Mouse (Mus musculus): ENCODE data around the gene Pck2.

Pck2 gene

DNA sequence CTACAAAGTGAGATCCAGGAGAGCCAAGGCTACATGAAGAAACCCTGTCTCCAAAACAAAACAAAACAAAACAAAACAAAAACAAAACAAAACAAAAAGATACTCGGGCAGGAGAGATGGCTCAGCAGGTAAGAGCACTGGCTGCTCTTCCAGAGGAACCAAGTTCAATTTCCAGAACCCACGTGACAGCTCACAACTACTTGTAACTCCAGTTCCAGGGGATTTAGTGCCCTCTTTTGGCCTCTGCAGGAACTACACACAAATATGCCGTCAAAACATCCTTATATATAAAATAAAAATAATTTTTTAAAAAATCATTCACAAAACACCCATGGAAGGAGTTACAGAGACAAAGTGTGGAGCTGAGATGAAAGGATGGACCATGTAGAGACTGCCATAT is 12.1 kb upstream of the Pck2 start:
- no peak for DNase-seq (ENCODE audit: low spot score in 2 of 2)

- peak in 1 of 2 experiments; percentile 60 for DNase-seq (ENCODE audit: low spot score in 2 of 2)
Observed at GRCm38 (mm10) chr14:55536116-55536745, 3.8 kb upstream of the Pck2 start.

- peak; percentile 64 to 90 for DNase-seq (ENCODE audit: low spot score in 2 of 2)
Observed at GRCm38 (mm10) chr14:55540787-55541321, 788 bp downstream of the Pck2 start.

- no peak for DNase-seq (ENCODE audit: low spot score in 2 of 2)
Observed at GRCm38 (mm10) chr14:55542268-55542667, 2.2 kb downstream of the Pck2 start.

DNA sequence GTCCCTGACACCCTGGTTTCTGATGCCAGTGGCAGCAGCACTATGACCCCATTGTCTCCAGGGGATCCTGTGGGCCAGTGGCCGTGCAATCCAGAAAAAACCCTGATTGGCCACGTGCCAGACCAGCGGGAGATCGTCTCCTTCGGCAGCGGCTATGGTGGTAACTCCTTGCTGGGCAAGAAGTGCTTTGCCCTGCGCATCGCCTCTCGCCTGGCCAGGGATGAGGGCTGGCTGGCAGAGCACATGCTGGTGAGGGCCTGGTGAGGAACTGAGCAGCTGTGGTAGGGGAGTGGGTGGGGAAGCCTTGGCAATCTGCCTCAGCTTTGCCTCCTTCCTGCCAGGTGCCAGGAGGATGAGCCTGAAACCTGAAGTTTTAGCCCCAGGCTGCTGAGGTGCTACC is 4.3 kb downstream of the Pck2 start:
- DNase-seq (ENCODE audit: low spot score in 2 of 2), result peak in 1 of 2 experiments; percentile 56

DNA sequence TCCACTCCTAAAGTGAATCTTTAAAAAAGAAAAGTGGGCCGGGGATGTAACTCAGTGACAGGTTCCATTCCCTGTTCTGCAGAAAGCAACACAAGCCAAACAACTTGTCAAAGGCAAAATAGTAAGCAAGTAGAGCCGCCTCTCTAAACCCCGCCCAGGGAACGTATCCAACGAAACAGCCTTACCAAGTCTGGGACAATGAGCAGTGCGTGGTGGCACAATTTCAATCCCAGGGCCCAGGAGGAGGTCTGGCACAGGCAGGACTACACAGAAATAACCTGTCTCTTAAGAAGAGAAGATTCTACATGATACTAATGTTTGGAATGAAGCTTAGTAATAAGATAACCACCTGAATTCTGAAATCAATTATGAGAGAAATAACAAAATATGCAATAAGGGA is 10.1 kb downstream of the Pck2 start:
- DNase-seq (ENCODE audit: low spot score in 2 of 2), result no peak

- DNase-seq (ENCODE audit: low spot score in 2 of 2), result no peak
Observed at GRCm38 (mm10) chr14:55551347-55551746, 11.3 kb downstream of the Pck2 start.

- no peak for DNase-seq (ENCODE audit: low spot score in 2 of 2)
Observed at GRCm38 (mm10) chr14:55551794-55552193, 11.7 kb downstream of the Pck2 start.

DNA sequence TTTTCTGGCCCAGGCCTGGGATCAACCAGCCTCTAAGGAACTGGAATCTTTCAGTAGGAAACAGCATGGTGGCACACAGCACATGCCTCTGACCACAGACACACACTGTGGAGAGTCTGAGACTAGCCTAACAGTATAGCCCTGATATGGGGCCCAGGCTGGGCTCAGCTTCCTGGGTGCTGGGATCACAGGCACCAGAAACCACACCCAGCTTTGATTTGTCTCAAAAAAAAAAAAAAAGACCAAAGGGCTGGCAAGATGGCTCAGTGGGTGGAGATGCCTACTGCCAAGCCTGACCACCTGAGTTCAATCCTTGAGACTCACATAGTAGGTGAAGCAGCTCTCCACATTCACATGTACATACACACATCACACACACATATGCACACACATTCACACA is 14.6 kb downstream of the Pck2 start:
- DNase-seq (ENCODE audit: low spot score in 2 of 2), result no peak

DNA sequence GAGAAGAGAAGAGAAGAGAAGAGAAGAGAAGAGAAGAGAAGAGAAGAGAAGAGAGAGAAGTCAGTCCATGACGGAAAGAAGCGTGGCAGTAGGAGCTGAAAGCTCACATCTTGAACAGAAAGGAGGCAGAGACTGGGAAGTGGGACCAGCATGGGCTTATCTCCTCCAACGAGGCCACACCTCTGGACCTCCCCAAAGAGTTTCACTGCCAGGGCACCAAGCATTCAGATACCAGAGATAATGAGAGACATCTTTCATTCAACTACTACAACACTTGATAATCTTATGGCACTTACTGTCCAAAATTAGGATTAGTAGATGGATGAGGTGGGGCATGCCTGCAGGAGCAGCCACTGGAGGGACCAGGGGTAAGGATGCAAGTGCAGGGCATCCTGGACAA is 15.7 kb downstream of the Pck2 start:
- no peak for DNase-seq (ENCODE audit: low spot score in 2 of 2)

- DNase-seq (ENCODE audit: low spot score in 2 of 2), result peak; percentile 49 to 74
Observed at GRCm38 (mm10) chr14:55557003-55557402, 16.9 kb downstream of the Pck2 start.

DNA sequence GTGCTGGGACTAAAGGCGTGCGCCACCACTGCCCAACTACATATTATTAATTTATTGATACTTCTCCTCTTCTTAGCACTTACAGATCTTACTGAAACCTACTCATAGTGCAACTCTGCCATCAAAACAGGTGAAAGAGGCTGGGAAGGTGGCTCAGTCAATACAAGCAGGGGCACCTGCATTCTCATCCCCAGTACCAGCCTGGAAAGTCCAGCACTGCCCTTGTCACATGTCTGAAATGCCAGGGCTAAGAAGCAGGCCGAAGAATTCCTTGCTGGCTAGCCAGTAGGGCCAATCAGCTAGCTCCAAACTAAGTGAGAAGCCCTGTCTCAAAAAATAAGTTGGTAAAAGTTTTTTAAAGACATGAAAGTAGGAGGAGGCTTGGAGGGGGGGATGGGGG is 17.5 kb downstream of the Pck2 start:
- no peak for DNase-seq (ENCODE audit: low spot score in 2 of 2)

DNA sequence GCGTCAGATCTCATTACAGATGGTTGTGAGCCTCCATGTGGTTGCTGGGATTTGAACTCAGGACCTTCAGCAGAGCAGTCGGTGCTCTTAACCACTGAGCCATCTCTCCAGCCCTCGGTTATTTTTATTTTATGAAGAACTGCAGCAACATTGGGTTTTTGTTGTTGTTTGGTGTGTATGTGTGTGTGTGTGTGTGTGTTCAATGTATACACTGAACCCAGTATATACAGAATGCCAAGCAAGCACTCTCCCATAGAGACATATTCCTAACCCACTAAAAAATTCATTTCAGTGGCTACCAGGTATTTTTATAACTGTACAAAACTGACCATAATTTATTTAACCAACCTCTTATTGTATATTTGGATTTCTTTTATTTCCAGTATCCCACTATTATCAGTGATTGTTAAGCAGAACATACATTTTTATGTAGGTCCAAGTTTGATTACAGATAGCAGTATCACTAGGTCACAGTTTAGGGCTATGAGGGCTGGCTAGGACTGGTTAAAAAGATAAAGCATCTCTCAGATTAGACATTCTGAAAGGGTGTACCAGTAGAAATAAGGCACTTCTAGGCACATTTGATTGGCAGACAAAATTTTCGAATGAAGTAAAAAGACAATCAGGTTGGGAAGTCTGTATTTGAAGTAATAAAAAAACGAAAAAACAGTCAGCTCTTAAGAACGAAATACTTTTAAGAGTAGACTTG is 18.8 kb downstream of the Pck2 start:
- DNase-seq (ENCODE audit: low spot score in 2 of 2), result no peak

- peak; percentile 64 to 85 for DNase-seq (ENCODE audit: low spot score in 2 of 2)
Observed at GRCm38 (mm10) chr14:55559799-55560201, 19.7 kb downstream of the Pck2 start, which contains the start of gene Dcaf11. TSS of gene Dcaf11 (plus strand) at chr14:55560006.

DNA sequence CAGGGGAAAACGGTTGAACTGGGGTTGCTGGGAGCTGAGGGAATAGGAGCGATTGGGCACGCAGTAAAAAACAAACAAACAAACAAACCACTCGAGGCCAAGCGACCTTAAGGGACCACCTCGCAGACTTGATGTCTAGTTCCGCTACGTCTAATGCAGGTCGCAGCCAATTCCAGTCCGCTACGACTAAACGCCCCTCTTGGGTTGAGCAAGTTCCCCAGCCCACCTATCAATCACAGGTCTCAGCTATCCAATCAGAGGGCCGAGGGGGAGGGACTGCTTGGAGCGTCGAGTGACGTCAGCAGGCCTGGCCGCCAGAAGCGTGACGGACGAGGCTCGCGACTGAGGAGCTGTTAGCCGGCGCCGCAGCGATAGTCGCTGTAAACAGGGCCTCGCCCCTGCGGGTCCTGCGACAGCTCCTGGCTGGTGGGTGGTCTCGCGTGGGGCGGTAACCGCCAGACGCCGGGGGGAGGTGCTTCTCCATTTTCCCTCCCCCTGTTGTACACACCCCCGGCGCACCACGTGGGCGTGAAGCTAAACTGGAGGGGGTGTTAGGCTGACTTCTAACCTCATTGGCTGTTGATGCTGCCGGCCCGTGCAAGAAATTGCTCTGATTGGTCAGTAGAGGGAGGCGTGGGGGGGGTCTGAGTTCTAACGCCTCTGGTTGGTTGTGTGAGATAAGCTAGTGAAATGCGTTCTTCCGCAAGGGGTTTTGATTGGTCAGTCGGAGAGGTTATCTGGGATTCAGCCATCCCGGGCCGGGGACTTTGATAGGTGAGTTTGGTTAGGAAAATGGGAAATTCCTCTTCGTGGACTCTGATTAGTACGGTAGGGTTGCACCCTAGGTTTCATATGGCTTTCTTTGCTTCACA is 20.4 kb downstream of the Pck2 start, which contains the start of gene A730061H03Rik:
Gene A730061H03Rik (minus strand): TSS at position 205 of the 872 bp plus-strand sequence.
- DNase-seq (ENCODE audit: low spot score in 2 of 2), result peak; percentile 96 to 98

DNA sequence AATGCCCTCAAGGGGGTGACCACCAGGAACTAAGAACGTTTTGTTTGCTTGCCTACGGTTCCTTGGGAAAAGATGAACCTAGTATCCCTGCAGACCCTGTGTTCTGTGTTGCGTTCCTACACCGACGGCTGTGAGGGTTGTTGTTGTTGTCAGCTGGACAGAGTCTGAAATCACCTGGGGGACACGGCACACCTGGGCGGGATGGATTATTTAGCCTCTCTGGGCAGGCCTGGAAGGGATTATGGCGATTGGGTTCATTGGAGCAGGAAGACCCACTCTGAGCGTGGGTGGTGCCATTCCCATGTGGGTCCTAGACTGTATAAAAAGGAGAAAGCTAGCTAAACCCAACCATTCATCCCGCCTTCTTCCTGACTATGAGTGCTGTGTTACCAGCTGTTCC is 21.8 kb downstream of the Pck2 start:
- no peak for DNase-seq (ENCODE audit: low spot score in 2 of 2)

- DNase-seq (ENCODE audit: low spot score in 2 of 2), result no peak
Observed at GRCm38 (mm10) chr14:55563249-55563648, 23.2 kb downstream of the Pck2 start.

DNA sequence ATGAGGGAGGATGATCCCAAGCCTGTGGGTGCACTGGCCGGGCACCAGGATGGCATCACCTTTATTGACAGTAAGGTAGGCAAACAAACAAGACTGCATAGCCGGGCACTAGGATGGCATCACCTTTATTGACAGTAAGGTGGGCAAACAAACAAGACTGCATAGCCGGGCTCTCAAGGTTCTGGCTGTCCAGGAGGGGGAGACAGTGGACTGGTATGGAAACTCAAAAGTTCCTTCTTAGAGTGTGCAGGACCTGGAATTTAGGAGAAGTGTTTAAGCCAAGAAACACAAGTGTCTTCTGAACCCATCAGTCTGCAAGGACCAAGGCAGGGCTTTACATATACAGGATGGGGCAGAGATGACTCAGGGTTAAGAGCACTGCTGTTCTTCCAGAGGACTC is 25.7 kb downstream of the Pck2 start:
- no peak for DNase-seq (ENCODE audit: low spot score in 2 of 2)

GRCm38 (mm10) chr14:55567496-55567895 is 27.4 kb downstream of the Pck2 start:
- no peak for DNase-seq (ENCODE audit: low spot score in 2 of 2)

GRCm38 (mm10) chr14:55570588-55570987 is 30.5 kb downstream of the Pck2 start:
- DNase-seq (ENCODE audit: low spot score in 2 of 2), result no peak

- DNase-seq (ENCODE audit: low spot score in 2 of 2), result no peak
Observed at GRCm38 (mm10) chr14:55571760-55572159, 31.7 kb downstream of the Pck2 start.

- no peak for DNase-seq (ENCODE audit: low spot score in 2 of 2)
Observed at GRCm38 (mm10) chr14:55575302-55575701, 35.2 kb downstream of the Pck2 start, which contains the start of gene Fitm1. TSS of gene Fitm1 (plus strand) at chr14:55575617.

Data from cerebellum, postnatal 4 days (tissue).